Mouse (Mus musculus) forebrain, postnatal 0 days (tissue): ENCODE measurements at regions not wholly inside any gene's neighbourhood (a gene's known extent, or its start where the extent isn't known, plus 50 kb on each side); places are given as distances from the start of the nearest gene placed in this dataset.
"Not testable (repeated sequence)": the region's sequence is repeated elsewhere in the genome, so short reads cannot be mapped to it uniquely, and the experiment has no call there.

Experiments used
- ATAC-seq: fragments of 200-750 bp; cut with Nextera tagmentation; 2 replicates; pipeline ENCODE4 v1.8.0; 2017; ENCODE audit warnings: mild to moderate bottlenecking, moderate library complexity
- DNase-seq: peaks from one replicate; pipeline ENCODE4 v3.0.0-alpha.2; 2015
- H3K27ac ChIP-seq: fragments of 300-500 bp; sonication (generic); 2 replicates; pipeline ENCODE4 v1.5.1; 2014; ENCODE audit warnings: low read depth, mild to moderate bottlenecking, antibody characterized with exemption, low read length, moderate library complexity, mixed read lengths
- H3K27me3 ChIP-seq: fragments of 300-500 bp; sonication (generic); 2 replicates; pipeline ENCODE4 v1.6.1; 2014; ENCODE audit warnings: mild to moderate bottlenecking, low read length, mixed read lengths; ENCODE audit not compliant: insufficient read depth
- H3K36me3 ChIP-seq: fragments of 300-500 bp; sonication (generic); 2 replicates; pipeline ENCODE4 v1.6.1; 2014; ENCODE audit warnings: mild to moderate bottlenecking, moderate library complexity; ENCODE audit not compliant: insufficient read depth
- H3K4me1 ChIP-seq: fragments of 300-500 bp; sonication (generic); 2 replicates; pipeline ENCODE4 v1.6.1; 2014; ENCODE audit warnings: antibody characterized with exemption; ENCODE audit not compliant: insufficient read depth
- H3K4me2 ChIP-seq: fragments of 300-500 bp; sonication (generic); 2 replicates; pipeline ENCODE4 v1.6.1; 2014; ENCODE audit warnings: low read depth, mild to moderate bottlenecking, moderate library complexity
- H3K4me3 ChIP-seq: fragments of 300-500 bp; sonication (generic); 2 replicates; pipeline ENCODE4 v1.5.1; 2014; ENCODE audit warnings: low read depth, low read length, mixed read lengths
- H3K9ac ChIP-seq: fragments of 300-500 bp; sonication (generic); 2 replicates; pipeline ENCODE4 v1.6.1; 2014; ENCODE audit warnings: mild to moderate bottlenecking
- H3K9me3 ChIP-seq: fragments of 300-500 bp; sonication (generic); 2 replicates; pipeline ENCODE4 v1.6.1; 2016; ENCODE audit warnings: low read length
- CTCF ChIP-seq: sonication (generic); IDR thresholded peaks from 2 replicates; pipeline ENCODE4 v1.5.1; 2016; ENCODE audit warnings: antibody characterized with exemption, control low read depth, low read depth
- WGBS: fragments of 180-500 bp; shearing (Covaris S2); extraction: QIAGEN DNeasy Blood & Tissue Kit; methylation state at CpG from one replicate; pipeline ENCODE4 v1.1.7; 2014; 5-methylcytosine and 5-hydroxymethylcytosine counted together

- H3K36me3 ChIP-seq = no peaks in the 10 kb centered on the region
- H3K4me1 ChIP-seq = no peaks in the 10 kb centered on the region
- no peak for TF ChIP-seq CTCF
- ATAC-seq (no peak), DNase-seq (no peak)
- no peak overlapping the region for H3K27ac ChIP-seq
- H3K9ac ChIP-seq = no peak overlapping the region
- H3K4me3 ChIP-seq = no peak overlapping the region
- no peaks in the 10 kb centered on the region for H3K27me3 ChIP-seq
- no peak overlapping the region for H3K4me2 ChIP-seq
- no peaks in the 10 kb centered on the region for H3K9me3 ChIP-seq
- WGBS = 74% methylated on average over 6 of the region's 6 CpGs
These were observed 62.9 kb upstream of the Thoc2 start for GRCm38 (mm10) chrX:41983346-41983745.

GRCm38 (mm10) chrX:41995750-41996149, 63.7 kb upstream of the Xiap start:
- ATAC-seq (peak; percentile 65), DNase-seq (peak; percentile 11)
- Histone ChIP-seq H3K27me3 (no peaks in the 10 kb centered on the region), H3K36me3 (no peaks in the 10 kb centered on the region), H3K4me3 (no peak overlapping the region), H3K4me1 (no peaks in the 10 kb centered on the region), H3K4me2 (no peak overlapping the region), H3K9ac (no peak overlapping the region), H3K27ac (no peak overlapping the region), H3K9me3 (no peaks in the 10 kb centered on the region)
- no peak for TF ChIP-seq CTCF
- 66% methylated on average over 2 of the region's 6 CpGs for WGBS

DNA sequence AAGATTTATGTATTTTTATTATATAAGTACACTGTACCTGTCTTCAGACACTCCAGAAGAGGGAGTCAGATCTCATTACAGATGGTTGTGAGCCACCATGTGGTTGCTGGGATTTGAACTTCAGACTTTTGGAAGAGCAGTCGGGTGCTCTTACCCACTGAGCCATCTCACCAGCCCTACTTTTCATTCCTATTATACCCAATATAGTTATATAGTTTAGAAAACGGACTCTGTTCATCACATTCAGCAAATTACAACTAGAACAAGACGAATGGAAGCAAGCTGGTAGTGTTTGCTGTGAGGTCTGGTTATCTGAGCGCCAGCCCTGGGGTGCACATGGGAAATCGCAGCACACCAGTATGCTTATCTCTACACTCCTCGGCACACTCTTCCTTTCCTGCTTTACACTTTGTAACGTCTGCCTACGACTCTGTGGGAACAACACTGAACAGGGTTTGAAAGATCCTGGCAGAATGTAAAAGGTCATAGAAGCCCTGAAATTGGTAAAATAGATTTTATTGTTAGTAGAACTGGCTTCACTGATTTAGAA, 58.8 kb upstream of the Xiap start:
- H3K27ac ChIP-seq, H3K27me3 ChIP-seq, H3K4me1 ChIP-seq, H3K9ac ChIP-seq, H3K36me3 ChIP-seq, DNase-seq, ATAC-seq, H3K9me3 ChIP-seq, H3K4me3 ChIP-seq, H3K4me2 ChIP-seq: not testable (repeated sequence)
- WGBS = 83% methylated on average over 8 of the region's 8 CpGs

GRCm38 (mm10) chrX:42005629-42006028, 53.9 kb upstream of the Xiap start:
- not testable (repeated sequence) for H3K9ac ChIP-seq, DNase-seq, H3K36me3 ChIP-seq, H3K27ac ChIP-seq, H3K9me3 ChIP-seq, H3K4me2 ChIP-seq, ATAC-seq, H3K4me3 ChIP-seq, H3K4me1 ChIP-seq, H3K27me3 ChIP-seq
- WGBS = 70% methylated on average over 1 of the region's 1 CpGs

- DNase-seq, H3K4me3 ChIP-seq, H3K4me2 ChIP-seq, H3K27me3 ChIP-seq, ATAC-seq, H3K27ac ChIP-seq, H3K9ac ChIP-seq, H3K36me3 ChIP-seq, H3K9me3 ChIP-seq, H3K4me1 ChIP-seq: not testable (repeated sequence)
- no CpG with 5 or more reads among the region's 3 CpGs for WGBS
These were observed 52.8 kb upstream of the Xiap start for GRCm38 (mm10) chrX:42006573-42007226.
